Mouse (Mus musculus): ENCODE measurements around the gene Vmn1r37. TPM values are rescaled to one million over a fixed set of nuclear protein-coding genes. Genes with fewer than 3 reads are reported as not detected.

Gene Vmn1r37
- not detected for polyA plus RNA-seq (2014; fragmentation: Illumina TruSeq; extraction: RNeasy Lipid Tissue Mini Kit (QIAGEN cat#74804); ENCODE audit: low read depth, low replicate concordance)

DNA sequence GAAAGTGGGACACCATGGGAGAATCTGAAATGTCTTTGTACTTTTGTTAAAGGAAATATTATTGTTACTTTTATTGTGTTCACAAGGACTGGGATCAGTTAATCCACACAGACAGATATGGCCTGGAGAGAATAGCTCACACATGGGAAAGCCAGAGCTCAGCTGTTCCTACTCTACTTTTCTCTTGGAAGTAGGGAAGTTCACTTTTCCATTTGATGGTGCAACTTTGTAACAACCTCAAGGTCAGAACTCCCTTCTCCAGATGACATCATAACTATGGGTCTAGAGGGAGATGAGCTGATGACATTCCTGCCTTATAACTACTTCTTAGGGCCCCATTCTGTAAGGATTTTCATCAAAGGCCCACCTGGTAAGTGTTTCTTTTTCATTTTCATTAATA lies at the start of gene Vmn1r37:
Vmn1r37 (plus strand) TSS at position 301 of the 400 bp plus-strand sequence.

DNA sequence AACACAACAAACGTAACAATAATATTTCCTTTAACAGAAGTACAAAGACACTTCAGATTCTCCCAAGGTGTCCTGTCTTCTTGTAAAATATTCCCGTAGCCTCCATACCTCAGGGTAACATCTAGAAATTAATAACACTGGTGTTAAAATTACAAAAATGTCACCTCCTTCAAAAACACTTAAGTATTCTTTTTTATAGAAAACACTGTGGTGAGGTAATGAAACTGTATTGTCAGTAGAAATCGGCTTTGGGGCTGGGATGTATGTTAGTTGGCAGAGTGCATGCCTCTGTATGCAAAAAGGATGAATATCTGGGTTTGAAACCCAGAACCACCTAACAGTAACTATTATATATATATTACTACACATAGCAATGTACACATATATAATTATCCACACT lies 43.4 kb upstream of the Vmn1r37 start, which contains the start of gene Vmn1r35:
Vmn1r35 (minus strand) TSS at position 101 of the 400 bp plus-strand sequence.

DNA sequence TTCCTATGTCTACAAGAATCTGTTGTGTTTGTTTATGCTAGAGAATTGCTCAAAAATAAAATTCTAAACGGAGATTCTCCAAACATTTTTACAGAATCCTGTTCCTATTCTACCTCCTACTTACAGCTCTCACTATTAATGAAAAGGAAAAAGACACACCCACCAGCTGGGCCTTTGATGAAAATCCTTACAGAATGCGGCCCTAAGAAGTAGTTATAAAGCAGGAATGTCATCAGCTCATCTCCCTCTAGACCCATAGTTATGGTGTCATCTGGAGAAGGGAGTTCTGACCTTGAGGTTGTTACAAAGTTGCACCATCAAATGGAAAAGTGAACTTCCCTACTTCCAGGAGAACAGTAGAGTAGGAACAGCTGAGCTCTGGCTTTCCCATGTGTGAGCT lies 10.1 kb upstream of the Vmn1r37 start, which contains the start of gene Vmn1r36:
Vmn1r36 (minus strand) TSS at position 101 of the 400 bp plus-strand sequence.

DNA sequence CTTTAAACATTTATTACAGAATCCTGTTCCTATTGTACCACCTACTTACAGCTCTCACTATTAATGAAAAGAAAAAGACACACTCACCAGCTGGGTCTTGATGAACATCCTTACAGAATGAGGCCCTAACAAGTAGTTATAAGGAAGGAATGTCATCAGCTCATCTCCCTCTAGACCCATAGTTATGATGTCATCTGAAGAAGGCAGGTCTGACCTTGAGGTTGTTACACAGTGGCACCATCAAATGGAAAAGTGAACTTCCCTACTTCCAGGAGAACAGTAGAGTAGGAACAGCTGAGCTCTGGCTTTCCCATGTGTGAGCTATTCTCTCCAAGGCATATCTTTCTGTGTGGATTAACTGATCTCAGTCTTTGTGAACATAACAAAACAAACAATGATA lies 53.3 kb downstream of the Vmn1r37 start, which contains the start of gene Vmn1r38:
Vmn1r38 (minus strand) TSS at position 101 of the 400 bp plus-strand sequence.

Other genes starting within 250 kb of the Vmn1r37 start
- 53.2 TPM for gene Mad2l1, start 194.0 kb upstream of the Vmn1r37 start, polyA plus RNA-seq (2014; fragmentation: Illumina TruSeq; extraction: RNeasy Lipid Tissue Mini Kit (QIAGEN cat#74804); ENCODE audit: low read depth, low replicate concordance)
- not detected for gene Vmn1r32, start 169.3 kb upstream of the Vmn1r37 start, polyA plus RNA-seq (2014; fragmentation: Illumina TruSeq; extraction: RNeasy Lipid Tissue Mini Kit (QIAGEN cat#74804); ENCODE audit: low read depth, low replicate concordance)
- not detected for gene Vmn1r33, start 111.1 kb upstream of the Vmn1r37 start, polyA plus RNA-seq (2014; fragmentation: Illumina TruSeq; extraction: RNeasy Lipid Tissue Mini Kit (QIAGEN cat#74804); ENCODE audit: low read depth, low replicate concordance)
- gene Vmn1r34, start 85.5 kb upstream of the Vmn1r37 start, polyA plus RNA-seq (2014; fragmentation: Illumina TruSeq; extraction: RNeasy Lipid Tissue Mini Kit (QIAGEN cat#74804); ENCODE audit: low read depth, low replicate concordance), result not detected
- gene Vmn1r35, start 43.5 kb upstream of the Vmn1r37 start, polyA plus RNA-seq (2014; fragmentation: Illumina TruSeq; extraction: RNeasy Lipid Tissue Mini Kit (QIAGEN cat#74804); ENCODE audit: low read depth, low replicate concordance), result not detected
- not detected for gene Vmn1r36, start 10.2 kb upstream of the Vmn1r37 start, polyA plus RNA-seq (2014; fragmentation: Illumina TruSeq; extraction: RNeasy Lipid Tissue Mini Kit (QIAGEN cat#74804); ENCODE audit: low read depth, low replicate concordance)
- not detected for gene Vmn1r38, start 53.2 kb downstream of the Vmn1r37 start, polyA plus RNA-seq (2014; fragmentation: Illumina TruSeq; extraction: RNeasy Lipid Tissue Mini Kit (QIAGEN cat#74804); ENCODE audit: low read depth, low replicate concordance)
- gene Vmn1r39, start 81.2 kb downstream of the Vmn1r37 start, polyA plus RNA-seq (2014; fragmentation: Illumina TruSeq; extraction: RNeasy Lipid Tissue Mini Kit (QIAGEN cat#74804); ENCODE audit: low read depth, low replicate concordance), result not detected
- 512 TPM for gene Gng12, start 167.0 kb downstream of the Vmn1r37 start, polyA plus RNA-seq (2014; fragmentation: Illumina TruSeq; extraction: RNeasy Lipid Tissue Mini Kit (QIAGEN cat#74804); ENCODE audit: low read depth, low replicate concordance)

Data from sigmoid colon, adult 10 weeks (tissue).